Mouse (Mus musculus): ENCODE data around the gene Nudt3.
"Not testable (repeated sequence)": the region's sequence is repeated elsewhere in the genome, so short reads cannot be mapped to it uniquely, and the experiment has no call there.

Gene Nudt3

GRCm38 (mm10) chr17:27636132-27637020 is 13.1 kb upstream of the Nudt3 start, which contains the start of gene Rps10:
Rps10 (minus strand) TSS chr17:27636669.
- in situ Hi-C loops (cut with MboI, MseI), result no loop called here

- in situ Hi-C loops (cut with MboI, MseI), result not testable (repeated sequence)
These were observed 12.2 kb upstream of the Nudt3 start for GRCm38 (mm10) chr17:27635575-27635903.

- in situ Hi-C loops (cut with MboI, MseI), result no loop called here
These were observed 11.7 kb upstream of the Nudt3 start, which contains the start of gene RPS10-NUDT3 for GRCm38 (mm10) chr17:27634871-27635574. RPS10-NUDT3 (minus strand) TSS chr17:27635222.

DNA sequence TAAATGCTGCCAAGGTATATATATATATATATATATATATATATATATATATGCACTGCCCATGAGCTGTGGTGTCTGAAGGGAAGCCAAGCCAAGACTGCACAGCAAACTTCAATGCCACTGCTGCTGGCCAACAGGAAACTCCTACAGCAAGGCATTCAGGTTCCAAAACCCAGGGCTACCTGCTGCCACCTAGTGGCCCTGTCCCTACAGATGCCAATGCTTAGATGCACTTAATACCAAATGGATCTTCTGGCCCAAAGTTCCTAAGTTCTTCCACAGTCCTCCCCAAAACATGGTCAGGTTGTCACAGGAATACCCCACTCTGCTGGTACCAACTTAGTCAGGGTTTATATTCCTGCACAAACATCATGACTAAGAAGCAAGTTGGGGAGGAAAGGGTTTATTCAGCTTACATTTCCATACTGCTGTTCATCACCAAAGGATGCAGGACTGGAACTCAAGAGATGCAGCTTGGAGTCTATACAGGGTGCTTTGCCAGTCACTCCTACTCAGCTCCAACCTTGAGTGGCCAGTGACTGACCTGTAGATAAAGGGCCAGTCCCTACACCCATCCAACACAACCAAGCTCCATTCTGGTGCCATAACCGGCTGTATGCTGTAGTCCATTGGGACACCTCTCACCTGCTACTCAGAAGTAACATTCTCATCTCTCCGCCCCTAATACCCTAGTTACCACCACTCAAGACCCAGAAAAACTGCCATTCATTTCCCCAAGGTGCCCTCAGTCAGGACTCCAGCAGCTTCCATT is 6.1 kb upstream of the Nudt3 start:
- in situ Hi-C loops (cut with MboI, MseI), result loop anchor here (5.0 kb wide), 1 partner anchor 62 kb away; the partner anchor contains the start of gene AI413582

GRCm38 (mm10) chr17:27628376-27628775 is 5.1 kb upstream of the Nudt3 start:
- in situ Hi-C loops (cut with MboI, MseI), result loop anchor here (5.0 kb wide), 1 partner anchor 61 kb away; the partner anchor contains the start of gene AI413582

- in situ Hi-C loops (cut with MboI, MseI), result loop anchor here (5.0 kb wide), 1 partner anchor 60 kb away; the partner anchor contains the start of gene AI413582
These were observed 4.2 kb upstream of the Nudt3 start for GRCm38 (mm10) chr17:27627451-27627850.

GRCm38 (mm10) chr17:27626681-27627080 is 3.4 kb upstream of the Nudt3 start:
- in situ Hi-C loops (cut with MboI, MseI), result loop anchor here (5.0 kb wide), 1 partner anchor 59 kb away; the partner anchor contains the start of gene AI413582

- in situ Hi-C loops (cut with MboI, MseI), result loop anchor here (5.0 kb wide), 1 partner anchor 58 kb away; the partner anchor contains the start of gene AI413582
These were observed 2.4 kb upstream of the Nudt3 start for GRCm38 (mm10) chr17:27625455-27626251.

DNA sequence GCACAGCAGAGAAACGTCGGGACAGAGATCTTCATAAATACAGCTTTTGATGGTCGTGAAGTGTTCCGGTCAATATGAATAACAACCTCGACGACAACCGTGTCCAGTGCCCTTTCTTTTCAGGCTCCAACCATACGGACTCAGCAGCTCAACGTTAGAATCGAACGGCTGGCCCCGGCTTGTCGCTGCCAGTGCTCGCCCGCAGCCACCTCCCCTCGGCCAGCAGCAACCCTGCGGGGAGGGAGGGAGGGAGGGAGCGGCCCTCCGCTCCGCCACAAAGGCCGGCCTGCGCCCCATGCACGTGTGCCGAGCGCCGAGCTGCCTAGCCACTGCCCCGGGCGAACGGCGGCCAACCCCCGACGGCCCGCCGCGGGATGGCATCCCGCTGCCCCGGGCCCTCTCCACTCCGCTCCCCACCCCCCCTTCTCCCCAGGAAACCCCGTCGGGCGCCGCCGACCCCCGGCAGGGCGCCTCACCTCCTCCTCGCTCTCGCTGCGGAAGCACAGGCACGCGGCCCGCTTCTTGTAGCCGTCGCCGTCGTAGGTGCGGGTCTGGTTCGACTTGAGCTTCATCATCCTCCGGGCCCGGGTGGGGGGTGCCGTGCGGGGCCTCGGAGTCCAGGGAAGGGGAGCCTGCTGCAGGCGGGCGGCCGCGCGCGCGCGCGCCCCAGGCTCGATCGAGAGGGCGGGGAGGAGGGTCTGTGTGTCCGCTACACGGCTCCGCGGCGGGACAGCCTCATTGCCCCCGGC is 510 bp downstream of the Nudt3 start:
- in situ Hi-C loops (cut with MboI, MseI), result no loop called here

DNA sequence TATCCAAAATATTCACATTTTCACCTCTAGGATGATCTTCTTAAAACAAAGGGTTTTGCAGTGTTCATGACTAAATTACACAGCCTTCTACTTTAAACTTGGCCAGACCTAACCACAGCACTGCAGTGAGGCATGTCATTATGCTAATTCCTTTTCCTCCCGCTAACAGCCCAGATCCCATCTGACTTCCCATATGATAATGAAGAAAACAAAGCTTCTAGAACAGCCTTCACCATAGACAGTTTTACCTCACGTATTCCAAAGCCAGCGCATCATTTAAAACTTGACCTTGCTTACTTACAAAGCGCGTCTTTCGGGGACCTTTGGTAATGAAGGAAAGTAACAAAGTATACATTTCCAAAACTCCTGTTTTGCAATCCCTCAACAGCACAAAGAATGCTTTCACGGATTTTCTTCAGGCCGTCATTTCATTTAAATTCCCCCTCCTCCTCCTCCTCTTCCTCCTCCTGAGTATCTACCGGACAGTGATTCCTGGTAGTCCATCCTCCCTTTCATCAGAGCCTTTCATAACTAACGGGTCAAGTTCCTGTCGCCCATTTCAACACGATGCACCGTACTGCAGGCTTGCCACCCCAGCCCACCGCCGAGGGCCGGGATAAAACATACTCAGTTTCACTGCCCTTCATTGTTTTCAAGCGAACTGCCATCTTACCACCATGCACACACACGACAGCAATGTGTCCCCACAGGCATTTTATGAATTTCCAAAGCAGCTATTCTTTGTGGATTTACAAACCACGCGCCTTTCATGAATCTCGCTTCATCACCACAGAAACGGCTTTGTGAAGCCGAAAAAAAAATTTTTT is 1.4 kb downstream of the Nudt3 start:
- in situ Hi-C loops (cut with MboI, MseI), result no loop called here

- in situ Hi-C loops (cut with MboI, MseI), result no loop called here
These were observed 2.1 kb downstream of the Nudt3 start for GRCm38 (mm10) chr17:27621161-27621560.

GRCm38 (mm10) chr17:27615388-27615787 is 7.9 kb downstream of the Nudt3 start:
- in situ Hi-C loops (cut with MboI, MseI), result no loop called here

DNA sequence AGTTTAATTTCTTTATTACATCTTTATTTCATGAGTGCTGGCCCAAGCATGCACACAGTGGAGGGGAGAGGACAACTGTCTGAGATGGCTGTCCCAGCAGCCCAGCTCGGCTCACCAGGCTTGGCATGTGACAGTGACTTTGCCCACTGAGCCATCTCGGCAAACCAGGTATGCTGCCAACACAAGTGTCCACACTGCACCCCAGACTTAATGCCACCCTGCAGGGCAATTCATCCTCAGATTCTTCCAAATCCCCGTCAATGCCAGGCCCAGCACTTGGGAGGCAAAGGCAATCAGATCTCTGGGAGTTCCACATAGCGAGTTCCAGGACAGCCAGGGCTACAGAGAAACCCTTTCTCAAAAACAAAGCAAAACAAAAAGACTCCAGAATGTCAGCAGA is 10.3 kb downstream of the Nudt3 start:
- in situ Hi-C loops (cut with MboI, MseI), result no loop called here

DNA sequence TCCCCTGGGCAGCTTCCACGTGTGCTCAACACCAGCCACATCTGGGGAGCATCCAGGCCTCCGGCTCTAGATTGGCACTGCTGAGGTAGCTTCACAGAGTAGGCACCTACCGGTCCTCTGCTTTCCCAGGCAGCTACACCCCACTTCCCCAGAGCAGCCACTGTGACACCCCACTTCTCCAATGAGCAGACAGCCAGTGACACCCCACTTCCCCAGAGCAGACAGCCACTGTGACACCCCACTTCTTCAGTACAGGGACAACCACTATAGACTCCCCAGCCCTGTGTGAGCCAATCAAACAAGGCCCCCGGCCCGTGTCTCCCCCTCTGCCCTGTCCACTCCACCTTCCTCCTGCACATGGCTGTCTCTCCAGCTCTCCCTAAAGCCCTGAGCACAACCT is 11.3 kb downstream of the Nudt3 start:
- in situ Hi-C loops (cut with MboI, MseI), result no loop called here

- in situ Hi-C loops (cut with MboI, MseI), result no loop called here
These were observed 11.8 kb downstream of the Nudt3 start for GRCm38 (mm10) chr17:27611519-27611884.

- in situ Hi-C loops (cut with MboI, MseI), result no loop called here
These were observed 12.4 kb downstream of the Nudt3 start for GRCm38 (mm10) chr17:27610679-27611518.

DNA sequence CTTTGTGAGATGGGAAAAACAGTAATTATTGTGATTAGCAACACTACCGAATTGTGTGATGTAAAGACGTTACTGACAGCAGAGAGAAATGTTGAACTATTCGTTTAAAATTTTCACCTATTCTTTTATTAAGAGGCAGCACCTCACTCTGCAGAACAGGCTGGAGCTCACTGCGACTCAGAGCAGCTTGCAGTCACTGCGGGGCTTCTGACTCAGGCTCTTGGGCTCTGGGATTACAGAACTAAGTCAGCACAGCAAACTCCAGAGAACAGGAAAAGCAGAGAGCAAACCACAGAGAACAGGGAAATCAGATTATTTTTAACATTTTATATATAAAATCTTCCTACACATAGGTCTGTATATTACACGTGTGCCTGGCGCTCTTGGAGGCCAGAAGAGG is 13.7 kb downstream of the Nudt3 start:
- in situ Hi-C loops (cut with MboI, MseI), result no loop called here

GRCm38 (mm10) chr17:27603522-27604234 is 19.6 kb downstream of the Nudt3 start:
- in situ Hi-C loops (cut with MboI, MseI), result no loop called here

Measured in T-helper 2 cell (primary cell).